Mouse (Mus musculus) heart, embryonic 16.5 days (tissue): ENCODE results near the gene Myo5c. TPM values are rescaled to one million over a fixed set of nuclear protein-coding genes. Genes with fewer than 3 reads are reported as not detected.

Experiments
- ATAC-seq: fragments of 200-750 bp; cut with Nextera tagmentation; replicated peaks from 2 replicates; pipeline ENCODE4 v1.8.0; 2017; ENCODE audit warnings: moderate number of reproducible peaks; ENCODE audit not compliant: insufficient read depth, low FRiP score; ENCODE audit errors: extremely low read depth
- H3K27ac ChIP-seq: fragments of 300-500 bp; sonication (generic); 2 replicates; pipeline ENCODE4 v1.5.1; 2014; ENCODE audit warnings: mild to moderate bottlenecking, low read length, control low read depth, moderate library complexity
- H3K27me3 ChIP-seq: fragments of 300-500 bp; sonication (generic); 2 replicates; pipeline ENCODE4 v1.6.1; 2014; ENCODE audit warnings: low read length, mixed read lengths; ENCODE audit not compliant: control insufficient read depth, insufficient read depth
- H3K36me3 ChIP-seq: fragments of 300-500 bp; sonication (generic); 2 replicates; pipeline ENCODE4 v1.6.1; 2014; ENCODE audit not compliant: control insufficient read depth, insufficient read depth
- H3K4me1 ChIP-seq: fragments of 300-500 bp; sonication (generic); 2 replicates; pipeline ENCODE4 v1.6.1; 2014; ENCODE audit warnings: low read length, mixed read lengths; ENCODE audit not compliant: control insufficient read depth, insufficient read depth
- H3K4me2 ChIP-seq: fragments of 300-500 bp; sonication (generic); 2 replicates; pipeline ENCODE4 v1.6.1; 2014; ENCODE audit warnings: low read depth, mild to moderate bottlenecking, control low read depth, low read length
- H3K4me3 ChIP-seq: fragments of 300-500 bp; sonication (generic); 2 replicates; pipeline ENCODE4 v1.5.1; 2014; ENCODE audit warnings: mild to moderate bottlenecking, control low read depth, low read length
- H3K9ac ChIP-seq: fragments of 300-500 bp; sonication (generic); 2 replicates; pipeline ENCODE4 v1.6.1; 2014; ENCODE audit warnings: low read length, control low read depth
- H3K9me3 ChIP-seq: fragments of 300-500 bp; sonication (generic); replicated peaks from 2 replicates; pipeline ENCODE4 v1.6.1; 2016; ENCODE audit warnings: low read length; ENCODE audit not compliant: control insufficient read depth
- WGBS: fragments of 180-500 bp; shearing (Covaris S2); extraction: QIAGEN DNeasy Blood & Tissue Kit; methylation state at CpG from one replicate; pipeline ENCODE4 v1.1.7; 2014; 5-methylcytosine and 5-hydroxymethylcytosine counted together
- polyA plus RNA-seq: library from polyadenylated mRNA; unstranded; fragments of >200 nt; fragmentation: Nextera tagmentation; extraction: Ambion mirVana; gene quantifications from 2 replicates; pipeline ENCODE4 v1.2.1, GENCODE M21; 2015

Myo5c gene
- polyA plus RNA-seq, 1 experiment from 2014 or later: 2.5 TPM

GRCm38 (mm10) chr9:75285363-75285762, 53.5 kb downstream of the Myo5c start:
- Histone ChIP-seq H3K27ac (no peak overlapping the region), H3K9me3 (no peaks in the 10 kb centered on the region), H3K4me3 (no peak overlapping the region), H3K36me3 (no peaks in the 10 kb centered on the region), H3K4me2 (no peak overlapping the region), H3K27me3 (peaks cover 3% of the 10 kb centered on the region; the same call in 1 of the 2 replicates), H3K9ac (no peak overlapping the region), H3K4me1 (no peaks in the 10 kb centered on the region)
- ATAC-seq: no peak
- 80% methylated on average over 6 of the region's 6 CpGs for WGBS

- H3K4me2 ChIP-seq: no peak overlapping the region
- H3K9ac ChIP-seq: no peak overlapping the region
- no peaks in the 10 kb centered on the region for H3K27me3 ChIP-seq
- ATAC-seq: no peak
- no peak overlapping the region for H3K27ac ChIP-seq
- H3K9me3 ChIP-seq: no peaks in the 10 kb centered on the region
- no peaks in the 10 kb centered on the region for H3K4me1 ChIP-seq
- WGBS: 66% methylated on average over 6 of the region's 6 CpGs
- no peak overlapping the region for H3K4me3 ChIP-seq
- no peaks in the 10 kb centered on the region for H3K36me3 ChIP-seq
Observed at GRCm38 (mm10) chr9:75287636-75288035, 55.8 kb downstream of the Myo5c start.

- no peak overlapping the region for H3K4me2 ChIP-seq
Observed at GRCm38 (mm10) chr9:75289545-75289944, 57.7 kb downstream of the Myo5c start.

GRCm38 (mm10) chr9:75299342-75299741, 67.5 kb downstream of the Myo5c start:
- no peak for ATAC-seq
- H3K36me3 ChIP-seq: no peaks in the 10 kb centered on the region
- H3K9me3 ChIP-seq: no peaks in the 10 kb centered on the region; the same call in 1 of the 2 replicates
- no peaks in the 10 kb centered on the region for H3K27me3 ChIP-seq
- H3K4me2 ChIP-seq: no peak overlapping the region
- H3K27ac ChIP-seq: no peak overlapping the region
- WGBS: 85% methylated on average over 2 of the region's 2 CpGs
- H3K4me1 ChIP-seq: peaks cover 5% of the 10 kb centered on the region
- no peak overlapping the region for H3K4me3 ChIP-seq
- no peak overlapping the region for H3K9ac ChIP-seq

More at GRCm38 (mm10) chr9:75289545-75289944, 57.7 kb downstream of the Myo5c start:
- Histone ChIP-seq H3K4me3 (no peak overlapping the region), H3K27ac (no peak overlapping the region), H3K36me3 (no peaks in the 10 kb centered on the region), H3K9ac (no peak overlapping the region), H3K27me3 (no peaks in the 10 kb centered on the region), H3K9me3 (no peaks in the 10 kb centered on the region), H3K4me1 (no peaks in the 10 kb centered on the region)
- no peak for ATAC-seq
- 50% methylated on average over 4 of the region's 4 CpGs for WGBS

GRCm38 (mm10) chr9:75303033-75303432, 71.2 kb downstream of the Myo5c start:
- no peak overlapping the region for H3K4me3 ChIP-seq
- no peak for ATAC-seq
- no peaks in the 10 kb centered on the region for H3K36me3 ChIP-seq
- no peak overlapping the region for H3K9ac ChIP-seq
- peaks cover 5% of the 10 kb centered on the region for H3K4me1 ChIP-seq
- no peaks in the 10 kb centered on the region; the same call in 1 of the 2 replicates for H3K9me3 ChIP-seq
- no peaks in the 10 kb centered on the region for H3K27me3 ChIP-seq
- WGBS: 80% methylated on average over 2 of the region's 2 CpGs
- no peak overlapping the region for H3K4me2 ChIP-seq
- H3K27ac ChIP-seq: no peak overlapping the region

GRCm38 (mm10) chr9:75303701-75304261, 72.0 kb downstream of the Myo5c start:
- Histone ChIP-seq H3K4me1 (peaks cover 5% of the 10 kb centered on the region), H3K27me3 (no peaks in the 10 kb centered on the region), H3K27ac (no peak overlapping the region), H3K36me3 (no peaks in the 10 kb centered on the region), H3K9ac (no peak overlapping the region), H3K4me3 (peak overlapping the region; percentile 9; the same call in 1 of the 2 replicates), H3K9me3 (no peaks in the 10 kb centered on the region; the same call in 1 of the 2 replicates), H3K4me2 (peak overlapping the region; percentile 42)
- no peak for ATAC-seq
- WGBS: 28% methylated on average over 16 of the region's 16 CpGs

GRCm38 (mm10) chr9:75304286-75304685, 72.5 kb downstream of the Myo5c start:
- 27% methylated on average over 7 of the region's 7 CpGs for WGBS

GRCm38 (mm10) chr9:75306126-75306898, 74.5 kb downstream of the Myo5c start, which contains the start of gene Gnb5:
Gnb5 (plus strand) TSS chr9:75306288.
- WGBS: 74% methylated on average over 11 of the region's 11 CpGs
- no peak for ATAC-seq
- Histone ChIP-seq H3K4me1 (peaks cover 3% of the 10 kb centered on the region; the same call in 1 of the 2 replicates), H3K4me2 (no peak within 1 kb of the TSS), H3K27me3 (no peaks in the 10 kb centered on the region), H3K36me3 (no peaks in the 10 kb centered on the region), H3K9ac (no peak within 1 kb of the TSS), H3K4me3 (no peak within 1 kb of the TSS), H3K9me3 (no peaks in the 10 kb centered on the region), H3K27ac (no peak within 1 kb of the TSS)

More at GRCm38 (mm10) chr9:75304286-75304685, 72.5 kb downstream of the Myo5c start:
- Histone ChIP-seq H3K9me3 (no peaks in the 10 kb centered on the region; the same call in 1 of the 2 replicates), H3K4me3 (0 out of 2 replicates have a peak overlapping the region, but pooled peaks have one; percentile 9), H3K27ac (no peak overlapping the region), H3K9ac (no peak overlapping the region), H3K36me3 (no peaks in the 10 kb centered on the region), H3K4me1 (peaks cover 5% of the 10 kb centered on the region), H3K27me3 (no peaks in the 10 kb centered on the region), H3K4me2 (peak overlapping the region; percentile 42)
- no peak for ATAC-seq

GRCm38 (mm10) chr9:75307015-75307414, 75.2 kb downstream of the Myo5c start:
- H3K4me1 ChIP-seq: peaks cover 3% of the 10 kb centered on the region; the same call in 1 of the 2 replicates
- H3K4me2 ChIP-seq: no peak overlapping the region
- no peak overlapping the region for H3K27ac ChIP-seq
- no peak for ATAC-seq
- WGBS: 77% methylated on average over 5 of the region's 5 CpGs
- no peak overlapping the region for H3K9ac ChIP-seq
- no peak overlapping the region for H3K4me3 ChIP-seq
- H3K36me3 ChIP-seq: no peaks in the 10 kb centered on the region
- H3K27me3 ChIP-seq: no peaks in the 10 kb centered on the region
- H3K9me3 ChIP-seq: no peaks in the 10 kb centered on the region
